Mouse (Mus musculus): ENCODE measurements around the gene Tmem132d.
"Not testable (repeated sequence)": the region's sequence is repeated elsewhere in the genome, so short reads cannot be mapped to it uniquely, and the experiment has no call there.

Tmem132d gene

GRCm38 (mm10) chr5:128072616-128073015 lies 360.3 kb downstream of the Tmem132d start:
- no peak for DNase-seq

- no peak for DNase-seq
These were observed 391.1 kb downstream of the Tmem132d start for GRCm38 (mm10) chr5:128041781-128042180.

- no peak for DNase-seq
These were observed 392.8 kb downstream of the Tmem132d start for GRCm38 (mm10) chr5:128040036-128040435.

GRCm38 (mm10) chr5:128027076-128027475 lies 405.8 kb downstream of the Tmem132d start:
- no peak for DNase-seq

GRCm38 (mm10) chr5:128004666-128005065 lies 428.2 kb downstream of the Tmem132d start:
- no peak for DNase-seq

- no peak for DNase-seq
These were observed 436.2 kb downstream of the Tmem132d start for GRCm38 (mm10) chr5:127996526-127997245.

- DNase-seq: no peak
These were observed 439.4 kb downstream of the Tmem132d start for GRCm38 (mm10) chr5:127993460-127993859.

- DNase-seq: no peak
These were observed 442.1 kb downstream of the Tmem132d start for GRCm38 (mm10) chr5:127990826-127991225.

GRCm38 (mm10) chr5:127980003-127980358 lies 452.9 kb downstream of the Tmem132d start:
- DNase-seq: not testable (repeated sequence)

- no peak for DNase-seq
These were observed 453.4 kb downstream of the Tmem132d start for GRCm38 (mm10) chr5:127979329-127980002.

GRCm38 (mm10) chr5:127976661-127977060 lies 456.2 kb downstream of the Tmem132d start:
- no peak for DNase-seq

- no peak for DNase-seq
These were observed 467.2 kb downstream of the Tmem132d start for GRCm38 (mm10) chr5:127965700-127966099.

- DNase-seq: no peak
These were observed 470.2 kb downstream of the Tmem132d start for GRCm38 (mm10) chr5:127962656-127963055.

- no peak for DNase-seq
These were observed 476.3 kb downstream of the Tmem132d start for GRCm38 (mm10) chr5:127956511-127957097.

GRCm38 (mm10) chr5:127954231-127954790 lies 478.6 kb downstream of the Tmem132d start:
- no peak for DNase-seq

- DNase-seq: no peak
These were observed 480.1 kb downstream of the Tmem132d start for GRCm38 (mm10) chr5:127952800-127953199.

GRCm38 (mm10) chr5:127950574-127950973 lies 482.3 kb downstream of the Tmem132d start:
- no peak for DNase-seq

- no peak for DNase-seq
These were observed 485.6 kb downstream of the Tmem132d start for GRCm38 (mm10) chr5:127947275-127947674.

- DNase-seq: not testable (repeated sequence)
These were observed 490.7 kb downstream of the Tmem132d start for GRCm38 (mm10) chr5:127942171-127942570.

GRCm38 (mm10) chr5:127937914-127938313 lies 495.0 kb downstream of the Tmem132d start:
- DNase-seq: no peak

- no peak for DNase-seq
These were observed 503.2 kb downstream of the Tmem132d start for GRCm38 (mm10) chr5:127929687-127930086.

- no peak for DNase-seq
These were observed 506.2 kb downstream of the Tmem132d start for GRCm38 (mm10) chr5:127926686-127927085.

GRCm38 (mm10) chr5:127924106-127924505 lies 508.8 kb downstream of the Tmem132d start:
- no peak for DNase-seq

- no peak for DNase-seq
These were observed 513.7 kb downstream of the Tmem132d start for GRCm38 (mm10) chr5:127919171-127919570.

Data from cerebellum, adult 11-12 months (tissue).